Mouse (Mus musculus): ENCODE results near the gene Upp2.
A peak's percentile ranks its signal among the peaks of the same experiment; 100 is the strongest.

DNA sequence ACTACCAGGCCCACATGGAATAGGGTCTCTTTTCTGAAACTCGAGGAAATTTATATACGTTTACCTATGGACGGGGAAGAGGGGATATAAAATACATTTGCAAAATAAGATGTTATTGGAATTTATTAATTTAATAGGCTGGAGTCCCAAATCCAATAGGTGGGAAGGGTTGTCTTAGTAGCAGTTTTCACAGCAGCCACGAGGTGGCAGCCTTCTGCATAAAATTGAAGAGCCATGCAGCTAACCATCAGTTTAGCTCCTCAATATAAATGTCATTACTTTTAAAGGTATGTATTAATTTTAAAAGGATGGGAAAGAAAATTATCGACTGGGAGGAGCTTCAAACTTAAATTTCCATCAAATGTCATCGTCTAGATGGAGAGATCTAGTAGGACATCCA lies 113.7 kb downstream of the Upp2 start:
- TF ChIP-seq POLR2A (IDR thresholded peaks at IDR 0.05; ENCODE audit: extremely low read depth, insufficient read depth, low read length) (no peak), CTCF (IDR thresholded peaks at IDR 0.05; ENCODE audit: low read depth, low read length) (peak; percentile 48; the same call in 1 of the 2 replicates)
